Mouse (Mus musculus) CH12.LX (cell line): ENCODE results near the gene Ccdc114.

Source experiments
- BHLHE40 ChIP-seq: IDR thresholded peaks from 2 replicates; pipeline ENCODE4 v1.6.1; 2011; ENCODE audit warnings: mild to moderate bottlenecking, low read depth, low read length, improper control_type of control experiment
- CTCF ChIP-seq, 2 experiments: IDR thresholded peaks in 1 of 2; conservative IDR thresholded peaks in 1 of 2; 2 replicates each; pipeline ENCODE4 v1.5.1; 2011 to 2012; ENCODE audit warnings: low read depth in 2 of 2, low read length in 2 of 2, improper control_type of control experiment in 1 of 2, inconsistent platforms in 1 of 2, mild to moderate bottlenecking in 1 of 2, moderate library complexity in 1 of 2
- EP300 ChIP-seq: IDR thresholded peaks from 2 replicates; pipeline ENCODE4 v1.6.1; 2011; ENCODE audit warnings: low read length, improper control_type of control experiment
- ETS1 ChIP-seq: conservative IDR thresholded peaks from 2 replicates; pipeline ENCODE4 v1.6.1; 2012; ENCODE audit warnings: low read depth, mild to moderate bottlenecking, inconsistent platforms, low read length, improper control_type of control experiment, moderate library complexity
- MAX ChIP-seq: IDR thresholded peaks from 2 replicates; pipeline ENCODE4 v1.6.1; 2011; ENCODE audit warnings: low read length, improper control_type of control experiment
- MYC ChIP-seq: IDR thresholded peaks from 2 replicates; pipeline ENCODE4 v1.6.1; 2011; ENCODE audit warnings: low read depth, mild to moderate bottlenecking, improper control_type of control experiment, low read length
- NELFE ChIP-seq: IDR thresholded peaks from 2 replicates; pipeline ENCODE4 v1.6.1; 2011; ENCODE audit warnings: low read depth, low read length, improper control_type of control experiment
- POLR2A ChIP-seq: IDR thresholded peaks from 2 replicates; pipeline ENCODE4 v1.6.1; 2011; ENCODE audit warnings: low read depth, mild to moderate bottlenecking, improper control_type of control experiment, low read length
- RAD21 ChIP-seq: IDR thresholded peaks from 2 replicates; pipeline ENCODE4 v1.6.1; 2011; ENCODE audit warnings: low read depth, mild to moderate bottlenecking, low read length, improper control_type of control experiment, moderate library complexity
- RCOR1 ChIP-seq: conservative IDR thresholded peaks from 2 replicates; pipeline ENCODE4 v1.6.1; 2012; ENCODE audit warnings: low read depth, mild to moderate bottlenecking, inconsistent platforms, low read length, improper control_type of control experiment
- SMC3 ChIP-seq: IDR thresholded peaks from 2 replicates; pipeline ENCODE4 v1.6.1; 2011; ENCODE audit warnings: low read depth, low read length, improper control_type of control experiment
- TCF12 ChIP-seq: IDR thresholded peaks from 2 replicates; pipeline ENCODE4 v1.6.1; 2014; ENCODE audit warnings: low read depth, mild to moderate bottlenecking, inconsistent platforms, low read length, improper control_type of control experiment
- ZMIZ1 ChIP-seq: IDR thresholded peaks from 2 replicates; pipeline ENCODE4 v1.6.1; 2012; ENCODE audit warnings: low read depth, mild to moderate bottlenecking, inconsistent platforms, low read length, improper control_type of control experiment

GRCm38 (mm10) chr7:45908384-45908783, 15.5 kb upstream of the Ccdc114 start:
- TF ChIP-seq EP300 (no peak), RAD21 (no peak), TCF12 (no peak), MAX (no peak), CTCF (conservative IDR thresholded peaks at IDR 0.05 in 1 of 2, IDR thresholded peaks at IDR 0.05 in 1 of 2; ENCODE audit: low read depth in 2 of 2, low read length in 2 of 2) (no peak), ETS1 (no peak), NELFE (no peak), BHLHE40 (no peak), RCOR1 (no peak), POLR2A (no peak), ZMIZ1 (no peak), MYC (no peak), SMC3 (no peak)
